Mouse (Mus musculus): ENCODE data around the gene Amfr.

Amfr gene

GRCm38 (mm10) chr8:93929233-93929632, 83.4 kb downstream of the Amfr start:
- no peak for DNase-seq

- no peak for DNase-seq
Observed at GRCm38 (mm10) chr8:93925513-93925912, 87.1 kb downstream of the Amfr start.

- DNase-seq, result no peak
Observed at GRCm38 (mm10) chr8:93923897-93924334, 88.7 kb downstream of the Amfr start.
